Mouse (Mus musculus) CH12.LX (cell line): Measurements from ENCODE around the gene Timm22.

Source experiments
- JUN ChIP-seq: IDR thresholded peaks from 2 replicates; pipeline ENCODE4 v1.6.1; 2011; ENCODE audit warnings: low read depth, mild to moderate bottlenecking, low read length, improper control_type of control experiment, moderate library complexity; ENCODE audit not compliant: insufficient read depth
- KAT2A ChIP-seq: IDR thresholded peaks from 2 replicates; pipeline ENCODE4 v1.6.1; 2012; ENCODE audit warnings: low read length, improper control_type of control experiment, inconsistent platforms; ENCODE audit not compliant: insufficient replicate concordance
- MAFK ChIP-seq: IDR thresholded peaks from 2 replicates; pipeline ENCODE4 v1.6.1; 2011; ENCODE audit warnings: low read length, improper control_type of control experiment; ENCODE audit not compliant: insufficient replicate concordance
- MXI1 ChIP-seq: IDR thresholded peaks from 2 replicates; pipeline ENCODE4 v1.6.1; 2011; ENCODE audit warnings: mild to moderate bottlenecking, low read depth, low read length, improper control_type of control experiment
- POLR2A ChIP-seq: IDR thresholded peaks from 2 replicates; pipeline ENCODE4 v1.6.1; 2011; ENCODE audit warnings: low read depth, mild to moderate bottlenecking, improper control_type of control experiment, low read length
- RAD21 ChIP-seq: IDR thresholded peaks from 2 replicates; pipeline ENCODE4 v1.6.1; 2011; ENCODE audit warnings: low read depth, mild to moderate bottlenecking, low read length, improper control_type of control experiment, moderate library complexity
- ZKSCAN1 ChIP-seq: IDR thresholded peaks from 2 replicates; pipeline ENCODE4 v1.6.1; 2012; ENCODE audit warnings: low read depth, inconsistent platforms, low read length, improper control_type of control experiment, borderline replicate concordance
- ZNF384 ChIP-seq: IDR thresholded peaks from 2 replicates; pipeline ENCODE4 v1.6.1; 2012; ENCODE audit warnings: low read depth, low read length, improper control_type of control experiment, inconsistent platforms

- TF ChIP-seq MXI1 (no peak), ZKSCAN1 (no peak), MAFK (no peak), ZNF384 (no peak), RAD21 (no peak), POLR2A (no peak), KAT2A (no peak), JUN (no peak)
These were observed 1.0 kb upstream of the Timm22 start for GRCm38 (mm10) chr11:76405626-76406264.
